Mouse (Mus musculus) lung, postnatal 0 days (tissue): Measurements from ENCODE around the gene Schip1.

Experiments used
- CTCF ChIP-seq: IDR thresholded peaks from 2 replicates; pipeline ENCODE4 v1.5.1; 2016; ENCODE audit warnings: antibody characterized with exemption, mild to moderate bottlenecking
- EP300 ChIP-seq: IDR thresholded peaks from 2 replicates; pipeline ENCODE4 v1.6.1; 2016; ENCODE audit warnings: antibody characterized with exemption, mild to moderate bottlenecking, control low read depth

- TF ChIP-seq CTCF, result no peak
- TF ChIP-seq EP300, result no peak
These were observed 32.3 kb downstream of the Schip1 start for GRCm38 (mm10) chr3:68096724-68097431.
